33 mouse cellular contexts compared by ENCODE assay signal in the genomic region with DNA sequence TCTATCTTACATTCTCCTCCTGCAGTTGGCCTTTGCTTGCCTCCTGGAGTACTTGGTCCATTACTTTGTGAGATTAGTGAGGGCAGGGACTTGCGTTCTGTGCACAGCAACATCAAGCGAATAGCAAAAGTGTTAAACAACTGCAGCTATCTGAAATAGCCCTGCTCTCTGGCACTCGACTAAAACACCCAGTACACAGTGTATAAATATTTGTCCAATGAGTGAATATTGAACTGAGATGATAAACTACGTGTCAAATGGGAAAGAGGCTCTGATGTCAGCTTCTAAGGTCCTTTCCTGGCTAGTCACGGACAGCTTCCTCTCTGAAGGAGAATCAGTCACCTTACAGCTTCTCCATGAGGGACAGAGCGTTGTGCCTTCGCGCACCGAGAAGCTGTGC. TPM values are rescaled to one million over a fixed set of nuclear protein-coding genes. Genes with fewer than 3 reads are reported as not detected.
"Had no signal": no experiment of that assay in that cellular context is flagged by ENCODE, and none has a peak within 500 bp of the region (broad histone marks: within the 10 kb centered on the region; RNA-seq: fewer than 3 reads in every experiment).

No protein-coding gene starts in this region.

- ATAC-seq: liver, embryonic 12.5 days; lung, postnatal 0 days; midbrain, embryonic 13.5 days; midbrain, embryonic 15.5 days; midbrain, embryonic 16.5 days had no signal

- DNase-seq: left cerebral cortex, postnatal 4 days; liver; liver, embryonic 13.5 days; lung, adult 18-20 months; lung, adult 2 months; lung, embryonic 14.5 days; lung, postnatal 10 days; lung, postnatal 14 days; lung, postnatal 36 days; lung, postnatal 4 days; midbrain, embryonic 14.5 days had no signal

- H3K9me3 ChIP-seq: limb, embryonic 10.5 days; limb, embryonic 12.5 days; limb, embryonic 15.5 days; liver, embryonic 12.5 days; liver, embryonic 15.5 days; lung, embryonic 15.5 days; midbrain, embryonic 12.5 days; midbrain, embryonic 13.5 days; midbrain, embryonic 15.5 days had no signal

- H3K4me1 ChIP-seq: limb, embryonic 10.5 days; limb, embryonic 12.5 days; limb, embryonic 13.5 days; limb, embryonic 15.5 days; liver, embryonic 12.5 days; liver, embryonic 13.5 days; liver, embryonic 15.5 days; lung, embryonic 15.5 days; megakaryocyte, embryonic 14.5 days; midbrain, embryonic 12.5 days; midbrain, embryonic 13.5 days; midbrain, embryonic 15.5 days had no signal

- H3K36me3 ChIP-seq: limb, embryonic 10.5 days; limb, embryonic 12.5 days; limb, embryonic 13.5 days; limb, embryonic 15.5 days; liver, embryonic 12.5 days; liver, embryonic 13.5 days; liver, embryonic 15.5 days; lung, embryonic 15.5 days; midbrain, embryonic 12.5 days; midbrain, embryonic 13.5 days; midbrain, embryonic 15.5 days had no signal

- H3K27ac ChIP-seq: left cerebral cortex, adult 2 months; limb, embryonic 10.5 days; limb, embryonic 12.5 days; limb, embryonic 13.5 days; limb, embryonic 15.5 days; liver, embryonic 12.5 days; liver, embryonic 13.5 days; liver, embryonic 14.5 days; liver, embryonic 15.5 days; lung, embryonic 15.5 days; macrophage; midbrain, embryonic 12.5 days; midbrain, embryonic 13.5 days; midbrain, embryonic 15.5 days had no signal

- H3K27me3 ChIP-seq: limb, embryonic 15.5 days; liver, embryonic 13.5 days; liver, embryonic 15.5 days; lung, embryonic 15.5 days; midbrain, embryonic 12.5 days; midbrain, embryonic 13.5 days; midbrain, embryonic 15.5 days had no signal

- H3K4me3 ChIP-seq: left cerebral cortex, adult 2 months; limb, embryonic 10.5 days; limb, embryonic 12.5 days; limb, embryonic 13.5 days; limb, embryonic 15.5 days; liver, embryonic 12.5 days; liver, embryonic 13.5 days; liver, embryonic 15.5 days; lung, embryonic 15.5 days; megakaryocyte, embryonic 14.5 days; midbrain, embryonic 12.5 days; midbrain, embryonic 13.5 days; midbrain, embryonic 15.5 days; myocyte had no signal

- H3K4me2 ChIP-seq: limb, embryonic 12.5 days; limb, embryonic 13.5 days; limb, embryonic 15.5 days; liver, embryonic 12.5 days; liver, embryonic 13.5 days; liver, embryonic 15.5 days; lung, embryonic 14.5 days; lung, embryonic 15.5 days; midbrain, embryonic 12.5 days; midbrain, embryonic 13.5 days; midbrain, embryonic 15.5 days had no signal

- H3K9ac ChIP-seq: limb, embryonic 12.5 days; limb, embryonic 13.5 days; limb, embryonic 15.5 days; liver, embryonic 12.5 days; liver, embryonic 13.5 days; liver, embryonic 14.5 days; liver, embryonic 15.5 days; lung, embryonic 14.5 days; lung, embryonic 15.5 days; midbrain, embryonic 12.5 days; midbrain, embryonic 13.5 days; midbrain, embryonic 15.5 days had no signal

RNA-seq across cellular contexts. Expression of a gene that starts 14.2 kb away (rescaled TPM):
- polyA plus RNA-seq: limb, embryonic 10.5 days; limb, embryonic 11.5 days; limb, embryonic 12.5 days; liver, embryonic 12.5 days; liver, embryonic 13.5 days; liver, embryonic 14.5 days; liver, embryonic 15.5 days; liver, embryonic 16.5 days; lung, embryonic 16.5 days; macrophage; midbrain, embryonic 12.5 days; midbrain, embryonic 15.5 days had no signal

RNA-seq across cellular contexts. Expression of a gene that starts 14.6 kb away (rescaled TPM):
- polyA plus RNA-seq: limb, embryonic 10.5 days; limb, embryonic 11.5 days; limb, embryonic 12.5 days; liver, adult 2 months; liver, embryonic 12.5 days; liver, embryonic 13.5 days; liver, embryonic 14.5 days; liver, embryonic 15.5 days; liver, embryonic 16.5 days; lung, embryonic 14.5 days; lung, embryonic 15.5 days; lung, embryonic 16.5 days; macrophage; midbrain, embryonic 12.5 days; midbrain, embryonic 13.5 days; midbrain, embryonic 14.5 days; myocyte had no signal

RNA-seq across cellular contexts. Expression of a gene that starts 29.4 kb away (rescaled TPM):
- polyA plus RNA-seq: liver, adult 2 months; liver, embryonic 12.5 days; liver, embryonic 13.5 days; liver, embryonic 14.5 days; liver, embryonic 15.5 days; liver, embryonic 16.5 days; lung, embryonic 14.5 days; macrophage; neural tube, embryonic 11.5 days had no signal

RNA-seq across cellular contexts. Expression of a gene that starts 31.4 kb away (rescaled TPM):
- polyA plus RNA-seq: liver, adult 2 months; liver, embryonic 12.5 days; liver, embryonic 13.5 days; liver, embryonic 14.5 days; liver, embryonic 15.5 days; liver, embryonic 16.5 days; lung, embryonic 14.5 days; macrophage had no signal
